Mouse (Mus musculus): Measurements from ENCODE around the gene Pak4. TPM values are rescaled to one million over a fixed set of nuclear protein-coding genes. Genes with fewer than 3 reads are reported as not detected.
"Not testable (repeated sequence)": the region's sequence is repeated elsewhere in the genome, so short reads cannot be mapped to it uniquely, and the experiment has no call there.

Pak4 gene
- total RNA-seq, 2 experiments from 2014 or later, result 8.6 to 8.8 TPM

DNA sequence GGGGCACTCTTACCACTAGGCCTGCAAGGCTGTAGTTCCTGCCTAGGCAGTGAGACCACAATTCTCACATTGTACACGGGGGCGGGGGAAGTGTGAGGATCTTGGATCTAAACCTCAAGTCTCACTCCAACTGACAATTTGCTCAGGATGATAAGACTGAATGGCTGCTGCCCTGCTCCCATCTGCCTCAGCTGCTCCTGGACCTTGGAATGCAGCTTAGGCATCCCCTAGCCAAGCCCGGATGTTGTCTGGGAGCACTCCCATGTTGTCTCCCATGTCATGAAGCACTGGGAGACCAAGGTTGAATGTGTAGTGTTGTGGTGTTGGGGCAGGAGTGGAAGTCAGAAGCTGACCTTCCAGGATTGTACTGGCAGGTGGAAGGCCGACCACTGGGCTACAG lies 30.4 kb downstream of the Pak4 start:
- no peak for DNase-seq (ENCODE audit: low spot score in 2 of 2)

DNA sequence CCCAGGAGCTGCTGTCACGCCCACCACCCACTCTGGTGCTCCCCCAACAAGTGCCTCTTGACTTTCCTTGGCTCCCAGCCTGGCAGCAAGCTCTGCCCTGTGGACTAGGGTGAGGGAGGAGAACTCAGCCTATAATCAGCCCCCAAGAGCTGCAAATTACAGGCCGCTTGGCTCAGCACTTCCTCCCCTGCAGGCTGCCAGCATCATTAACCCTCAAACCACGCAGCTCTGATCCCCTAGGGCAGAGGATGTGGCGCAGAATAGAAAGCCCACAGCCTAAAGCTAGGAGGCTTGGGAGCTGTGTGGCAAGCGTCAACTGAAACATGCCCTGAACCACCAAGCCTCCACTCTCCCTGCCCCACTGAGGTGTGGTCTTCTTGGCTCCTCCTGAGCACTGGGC lies 32.6 kb downstream of the Pak4 start:
- no peak for DNase-seq (ENCODE audit: low spot score in 2 of 2)

DNA sequence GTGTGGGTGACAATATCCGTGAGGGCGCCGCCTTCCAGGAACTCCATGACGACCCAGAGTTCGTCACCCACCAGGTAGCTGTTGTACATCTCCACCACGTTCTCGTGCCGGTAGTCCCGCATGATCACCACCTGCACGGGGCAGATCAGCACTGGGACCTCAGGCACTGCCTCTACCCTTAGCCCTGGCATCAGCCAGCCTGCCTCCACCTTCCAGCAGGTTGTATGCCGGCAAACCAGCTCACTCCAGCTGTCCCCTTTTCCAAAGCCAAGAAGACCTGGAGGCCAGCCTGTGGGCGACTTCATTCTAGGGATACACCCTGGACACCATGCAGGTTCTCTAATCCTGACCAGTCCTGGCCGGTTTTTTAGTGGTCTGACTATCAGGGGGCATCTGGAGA lies 35.0 kb downstream of the Pak4 start:
- no peak for DNase-seq (ENCODE audit: low spot score in 2 of 2)

DNA sequence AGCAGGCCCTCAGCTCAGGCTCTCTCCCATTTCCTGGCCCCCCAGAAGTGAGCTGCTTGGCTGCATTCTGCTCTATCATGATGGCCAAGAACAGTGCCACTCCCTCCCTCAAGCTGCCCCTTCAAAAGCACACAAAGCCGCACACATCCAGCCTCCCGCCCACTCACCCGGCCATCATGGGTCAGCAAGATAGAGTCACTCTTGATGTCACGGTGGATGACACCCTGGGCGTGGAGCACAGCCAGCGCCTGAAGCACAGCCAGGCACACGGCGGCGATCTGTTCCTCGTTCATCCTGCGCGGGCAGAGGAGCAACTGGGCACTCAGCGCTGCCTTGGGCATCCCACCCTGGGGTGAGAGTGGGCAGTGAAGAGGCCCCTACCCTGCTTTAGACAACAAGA lies 35.6 kb downstream of the Pak4 start:
- no peak for DNase-seq (ENCODE audit: low spot score in 2 of 2)

DNA sequence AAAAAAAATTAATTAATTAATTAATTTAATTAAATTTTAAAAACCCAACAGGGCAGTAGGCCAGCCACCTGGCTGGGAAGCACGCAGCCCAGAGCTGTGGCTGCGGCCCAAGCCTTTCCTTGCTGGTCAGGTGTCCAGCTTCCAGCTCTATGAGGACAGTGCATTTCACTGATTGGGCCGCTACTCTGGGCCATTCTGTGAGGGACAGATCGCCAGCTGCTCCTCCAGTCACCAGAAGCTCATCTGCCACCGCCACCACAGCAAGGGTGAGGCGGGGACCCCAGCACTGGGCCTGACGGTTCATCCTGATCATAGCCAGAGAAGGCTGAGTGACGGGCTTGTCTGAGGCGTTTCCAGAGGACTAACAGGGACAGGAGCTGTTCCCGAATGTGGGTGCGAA lies 36.0 kb downstream of the Pak4 start:
- DNase-seq (ENCODE audit: low spot score in 2 of 2), result no peak

DNA sequence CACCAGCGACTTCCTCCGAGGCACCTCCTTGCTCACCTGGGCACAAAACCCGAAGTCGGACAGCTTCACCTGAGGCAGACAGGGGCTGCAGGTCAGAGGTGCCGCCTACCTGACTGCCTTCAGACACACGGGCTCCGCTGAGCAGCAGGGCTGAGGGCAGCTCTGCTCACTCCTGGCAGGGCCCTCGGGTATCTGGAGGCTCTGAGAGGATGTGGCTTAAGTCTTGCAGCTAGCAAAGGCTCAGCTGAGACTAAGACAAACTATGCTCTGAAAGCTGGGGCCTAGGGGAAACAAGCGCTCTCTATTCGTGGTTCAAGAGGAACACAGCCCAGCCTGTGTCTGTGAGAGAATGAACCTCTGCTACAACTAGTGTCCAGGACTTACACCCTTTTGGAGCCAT lies 37.1 kb downstream of the Pak4 start:
- no peak for DNase-seq (ENCODE audit: low spot score in 2 of 2)

DNA sequence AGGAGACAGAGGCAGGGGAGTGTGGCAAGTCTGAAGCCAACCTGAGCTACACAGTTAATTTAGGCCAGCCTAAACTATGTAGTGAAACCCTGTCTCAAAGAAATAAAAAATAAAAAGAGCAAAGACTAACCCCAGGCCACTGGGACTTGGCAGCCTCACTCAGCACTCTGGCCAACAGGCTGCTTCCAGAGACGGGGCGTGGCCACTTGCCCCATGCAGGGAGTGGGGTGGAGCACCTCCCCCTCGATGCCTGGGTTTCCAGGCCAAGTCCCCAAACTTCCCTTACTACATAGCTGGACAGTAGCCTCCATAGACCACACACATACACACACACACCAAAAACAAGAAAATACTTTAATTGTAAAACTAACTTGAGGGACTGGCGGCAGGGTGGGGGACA lies 39.5 kb downstream of the Pak4 start:
- no peak for DNase-seq (ENCODE audit: low spot score in 2 of 2)

DNA sequence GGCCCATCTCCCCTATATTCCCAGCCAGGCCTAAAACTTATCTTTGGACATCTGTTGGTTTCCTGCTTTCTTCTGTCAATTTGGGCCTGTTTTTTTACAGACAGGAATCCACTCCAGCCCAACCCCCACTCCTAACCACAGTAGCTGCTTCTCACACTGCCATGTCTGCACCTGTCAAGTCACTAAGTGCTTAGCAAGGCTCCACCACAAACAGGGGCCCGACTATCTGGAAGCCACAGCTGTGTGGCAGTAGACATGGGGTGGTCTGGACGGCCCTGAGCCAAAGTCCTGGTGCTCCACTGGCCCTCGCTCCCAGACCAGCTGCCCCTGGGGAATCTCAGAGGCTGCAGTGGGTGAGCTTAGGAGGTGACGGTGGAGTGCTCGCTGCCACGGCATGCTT lies 40.3 kb downstream of the Pak4 start:
- no peak for DNase-seq (ENCODE audit: low spot score in 2 of 2)

DNA sequence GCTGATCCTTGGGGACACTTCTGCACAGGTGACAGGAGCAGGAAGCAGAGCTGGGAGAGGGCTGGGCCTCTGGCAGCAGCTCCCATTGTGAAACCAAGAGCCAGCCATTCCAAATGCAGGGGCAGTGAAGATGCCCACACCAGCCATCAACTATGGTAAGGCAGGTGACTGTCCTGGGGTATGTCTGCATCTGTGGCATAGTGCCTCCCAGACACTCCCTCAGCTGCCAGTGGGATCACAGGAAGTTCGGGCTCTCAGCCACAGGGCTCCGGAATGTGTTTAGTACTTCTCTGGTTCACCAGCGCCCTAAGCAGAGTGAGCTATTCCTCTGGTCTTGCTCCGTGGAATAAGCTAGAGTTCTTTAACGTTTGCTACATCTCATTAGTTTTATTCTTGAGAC lies 40.9 kb downstream of the Pak4 start:
- DNase-seq (ENCODE audit: low spot score in 2 of 2), result no peak

DNA sequence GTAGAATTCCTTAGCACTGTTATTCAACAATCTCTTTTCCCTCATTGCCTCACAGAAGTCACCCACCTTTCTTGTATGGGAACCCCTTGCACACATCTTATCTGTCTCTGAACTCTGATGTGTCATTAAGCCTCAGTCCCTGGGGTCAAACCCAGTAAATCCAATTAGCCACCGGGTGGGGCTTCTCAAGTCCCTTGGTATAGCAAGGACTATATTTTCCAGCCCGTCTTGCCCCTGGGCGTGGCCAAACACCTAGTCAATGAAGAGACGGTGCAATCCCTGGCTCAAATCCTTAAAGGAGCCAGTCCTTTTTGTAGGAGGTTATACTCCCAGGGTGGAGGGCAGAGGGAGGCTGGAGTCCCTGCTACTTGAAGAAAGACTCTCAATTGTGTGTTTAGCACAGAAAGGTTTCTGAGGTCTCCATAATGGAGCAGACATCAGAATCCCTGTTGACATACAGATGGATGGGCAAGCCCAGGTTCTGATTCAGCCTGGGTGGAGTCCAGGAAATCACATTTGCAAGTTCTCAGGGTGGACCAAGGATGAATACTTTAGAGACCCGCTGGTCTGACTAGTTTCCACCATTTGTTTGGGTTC lies 41.9 kb downstream of the Pak4 start:
- no peak for DNase-seq (ENCODE audit: low spot score in 2 of 2)

DNA sequence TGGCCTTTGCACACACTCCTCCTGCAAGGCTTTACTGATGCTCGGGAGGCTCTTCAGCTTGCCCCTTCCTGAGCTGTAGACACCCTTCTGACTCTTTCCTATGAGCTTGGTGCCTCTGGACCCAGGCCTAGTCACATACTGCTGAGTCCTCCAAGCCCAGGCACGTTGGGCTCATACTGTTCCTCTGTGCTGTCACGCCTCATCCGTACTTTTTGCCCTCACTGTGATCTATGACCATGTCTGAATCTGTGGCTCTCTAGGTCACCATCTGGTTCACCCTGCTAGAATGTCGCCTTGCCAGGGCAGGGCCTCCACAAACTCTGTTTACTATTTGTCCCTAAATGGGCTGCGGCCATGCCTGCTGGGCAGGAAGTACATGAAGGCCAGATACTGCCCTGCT lies 44.9 kb downstream of the Pak4 start:
- no peak for DNase-seq (ENCODE audit: low spot score in 2 of 2)

DNA sequence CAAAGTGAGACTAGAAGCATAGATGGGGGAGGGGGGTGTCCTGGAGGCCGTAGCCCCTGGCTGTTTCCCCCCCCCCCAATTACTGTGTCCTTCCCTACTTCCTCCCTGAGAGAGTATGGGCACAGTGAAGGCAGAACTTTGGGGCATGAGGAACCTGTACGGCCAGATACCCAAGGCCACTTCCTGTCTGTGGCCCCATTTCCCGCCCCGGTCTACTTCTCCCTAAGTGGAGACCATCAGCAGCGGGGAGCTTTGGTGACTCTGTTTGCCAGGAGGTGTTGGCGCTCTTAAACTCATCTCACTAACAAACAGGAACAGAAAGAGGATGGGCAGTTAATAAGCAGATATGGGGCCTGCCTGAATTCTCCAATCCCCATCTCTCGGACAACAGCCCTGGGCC lies 50.4 kb downstream of the Pak4 start:
- no peak for DNase-seq (ENCODE audit: low spot score in 2 of 2)

DNA sequence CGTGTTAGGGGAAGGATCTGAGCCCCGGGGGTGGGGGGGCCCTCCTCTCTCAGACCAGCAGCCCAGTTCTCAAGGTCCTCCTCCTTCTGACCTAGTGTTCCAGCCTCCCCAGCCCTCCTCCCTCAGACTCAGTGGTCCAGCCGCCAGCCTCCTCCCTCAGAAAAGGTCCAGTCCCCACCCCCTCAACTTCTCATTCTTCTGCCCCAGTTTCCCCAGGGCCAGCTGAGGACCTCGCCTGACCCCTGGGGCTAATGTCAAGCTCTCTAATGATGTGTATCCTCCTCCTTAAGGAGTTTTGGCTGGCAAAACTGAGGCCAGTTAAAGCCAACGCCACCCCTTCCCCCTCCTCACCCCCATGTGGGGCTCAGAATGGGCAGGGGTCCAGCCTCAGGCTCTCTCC lies 50.8 kb downstream of the Pak4 start, which contains the start of gene Nccrp1:
Gene Nccrp1 (minus strand): TSS at position 101 of the 400 bp plus-strand sequence.
- DNase-seq (ENCODE audit: low spot score in 2 of 2), result no peak

DNA sequence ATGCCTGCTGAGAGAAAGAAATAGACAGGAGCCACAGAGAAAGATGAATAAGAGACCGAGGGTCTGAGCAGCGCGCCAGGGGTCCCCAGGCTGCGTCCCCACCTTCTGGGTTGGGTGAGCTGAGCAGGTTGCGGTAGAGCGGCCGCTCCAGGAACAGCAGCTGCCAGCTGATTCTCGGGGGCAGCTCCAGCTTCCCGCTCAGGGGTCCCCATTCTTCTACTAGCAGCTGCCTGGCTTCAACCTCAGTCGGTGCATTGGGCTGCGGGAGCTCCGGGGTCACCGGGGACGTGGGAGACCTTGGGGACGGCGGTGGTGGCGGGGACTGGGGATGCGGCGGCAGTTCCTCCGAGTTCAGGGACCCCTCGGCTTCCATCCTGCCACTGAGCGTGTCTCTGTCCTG lies 51.3 kb downstream of the Pak4 start:
- DNase-seq (ENCODE audit: low spot score in 2 of 2), result no peak

DNA sequence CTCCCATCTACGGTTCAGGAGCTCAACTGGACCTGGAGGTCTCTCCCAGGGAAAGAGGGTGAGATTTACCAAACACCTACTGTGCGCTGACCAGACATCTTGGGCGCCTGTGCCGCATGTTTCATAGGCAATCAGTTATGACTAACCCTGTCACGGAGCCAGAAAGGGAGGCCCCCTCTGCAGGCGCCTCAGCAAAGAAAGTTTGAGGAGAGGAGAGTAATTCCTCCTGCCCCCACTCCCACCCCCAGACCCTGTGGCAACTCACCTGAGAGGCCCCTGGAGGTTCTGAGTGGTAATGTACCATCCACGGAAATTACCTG lies 52.1 kb downstream of the Pak4 start:
- no peak for DNase-seq (ENCODE audit: low spot score in 2 of 2)

DNA sequence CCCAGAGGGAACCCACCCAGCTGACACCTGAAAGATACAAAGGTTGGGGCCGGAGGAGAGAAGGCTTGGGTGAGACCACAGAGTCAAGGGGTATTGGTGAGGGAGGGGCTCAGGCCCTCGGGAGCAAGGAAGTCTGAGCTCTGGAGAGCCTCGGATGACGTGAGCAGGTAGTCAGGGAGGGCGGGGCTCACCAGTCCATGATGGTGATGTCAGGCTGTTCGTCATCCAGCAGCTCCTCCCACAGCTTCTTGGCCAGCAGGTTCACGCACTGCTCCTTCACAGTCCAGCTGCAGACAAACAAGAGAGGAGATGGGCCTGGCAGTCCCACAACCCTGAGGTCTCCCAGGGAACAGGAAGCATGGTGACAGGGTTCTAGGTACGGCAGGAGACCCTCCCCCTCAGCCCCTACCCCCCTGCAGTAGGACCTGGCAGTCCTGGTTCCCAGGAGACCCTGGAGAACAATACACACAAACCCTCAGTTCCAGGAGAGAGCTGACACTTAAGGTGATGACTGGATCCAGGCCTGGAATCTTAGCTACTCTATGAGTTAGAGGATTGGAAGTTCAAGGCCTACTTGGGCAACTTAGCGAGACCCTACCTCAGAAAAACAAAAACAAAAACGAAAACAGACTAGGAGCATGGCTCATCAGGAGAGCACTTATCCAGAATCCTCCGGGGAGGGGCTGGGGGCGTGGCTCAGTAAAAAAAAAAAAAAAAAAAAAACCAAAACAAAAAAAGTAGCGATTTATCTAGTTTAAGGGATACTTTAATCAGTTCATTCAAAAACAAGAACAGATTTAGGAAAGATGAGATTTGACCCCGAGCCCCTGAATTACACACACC lies 52.7 kb downstream of the Pak4 start:
- DNase-seq (ENCODE audit: low spot score in 2 of 2), result no peak

DNA sequence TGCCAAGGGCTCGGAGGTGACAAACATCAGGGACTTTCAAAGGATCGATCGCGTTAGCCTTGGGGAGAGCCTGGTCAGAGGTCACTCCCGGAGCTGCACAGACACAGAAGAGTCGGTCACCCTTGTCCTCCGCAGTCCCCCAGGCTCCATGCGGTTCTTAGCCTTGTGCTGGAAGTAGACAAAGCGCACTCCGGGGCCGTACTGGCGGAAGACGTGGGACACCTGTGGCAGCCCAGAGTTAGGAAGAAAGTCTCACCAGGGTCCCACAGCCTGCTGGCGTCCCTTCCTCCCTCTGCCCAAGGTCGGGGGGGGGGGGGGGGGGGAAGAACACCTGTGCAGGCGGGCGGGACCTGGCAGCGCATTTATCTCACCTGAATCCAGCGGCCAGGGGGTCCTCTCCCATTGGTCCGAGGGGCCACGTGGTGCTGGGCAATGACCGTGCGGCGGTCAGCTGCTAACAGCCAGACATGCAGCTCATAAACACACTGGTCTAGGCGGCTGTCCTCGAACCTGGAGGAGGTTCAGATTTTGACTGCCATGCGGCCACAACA lies 53.9 kb downstream of the Pak4 start:
- no peak for DNase-seq (ENCODE audit: low spot score in 2 of 2)

DNA sequence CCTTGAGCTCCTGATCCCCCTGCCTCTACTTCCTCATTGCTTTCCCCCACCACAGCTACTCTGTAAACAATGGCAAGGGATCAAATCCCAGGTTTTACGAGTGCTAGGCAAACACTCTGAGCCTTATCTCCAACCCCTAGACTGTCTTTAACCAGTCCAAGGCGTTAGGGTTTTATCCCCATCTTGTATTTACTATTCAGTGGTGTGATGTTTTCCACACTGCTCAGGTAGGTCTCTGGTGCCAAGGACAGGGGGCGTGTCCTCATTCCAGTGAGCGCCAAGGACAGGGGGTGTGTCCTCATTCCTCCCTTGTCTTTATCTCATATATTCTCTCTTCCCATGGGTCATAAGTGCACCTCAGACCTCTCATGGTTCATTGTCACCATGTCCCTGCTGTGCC lies 57.5 kb downstream of the Pak4 start, which contains the start of gene Sycn:
Gene Sycn (plus strand): TSS at position 360 of the 400 bp plus-strand sequence.
- DNase-seq (ENCODE audit: low spot score in 2 of 2), result no peak

DNA sequence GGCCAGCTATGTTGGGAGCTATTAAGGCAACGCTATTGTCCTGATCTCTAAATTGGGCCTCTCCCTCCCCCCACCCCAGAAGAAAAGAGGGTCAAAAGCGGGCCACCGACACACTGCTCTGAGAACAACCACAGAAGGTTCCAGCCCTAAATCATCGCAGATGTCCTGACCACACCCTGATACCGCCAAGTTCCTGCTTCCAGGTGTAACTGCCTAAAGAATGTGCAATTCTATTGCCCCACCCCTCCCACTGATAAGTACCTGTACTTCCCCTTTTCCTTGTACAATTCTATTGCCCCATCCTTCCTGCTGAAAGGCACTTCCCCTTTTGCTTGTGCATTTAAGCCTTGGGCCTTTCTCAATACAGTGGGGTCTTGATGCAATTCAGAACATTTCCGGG lies 59.1 kb downstream of the Pak4 start:
- not testable (repeated sequence) for DNase-seq (ENCODE audit: low spot score in 2 of 2)

DNA sequence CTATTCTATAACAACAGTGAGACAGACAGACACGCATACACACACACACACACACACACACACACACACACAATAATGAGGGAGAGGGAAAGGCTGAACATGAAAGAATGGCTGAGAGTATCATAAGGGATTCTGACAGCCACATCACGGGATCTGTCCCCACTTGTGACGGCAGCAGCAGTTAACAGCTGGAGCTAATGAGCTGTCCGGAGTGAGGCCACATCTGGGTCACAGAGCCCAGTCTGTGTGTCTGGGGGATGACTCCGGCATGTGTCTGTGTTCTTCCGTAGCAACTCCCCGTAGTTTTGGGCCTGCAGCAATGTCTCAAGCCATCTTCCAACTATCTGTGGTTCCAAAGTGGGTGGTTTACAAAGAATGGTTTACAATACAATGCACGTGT lies 66.0 kb downstream of the Pak4 start:
- DNase-seq (ENCODE audit: low spot score in 2 of 2), result no peak

DNA sequence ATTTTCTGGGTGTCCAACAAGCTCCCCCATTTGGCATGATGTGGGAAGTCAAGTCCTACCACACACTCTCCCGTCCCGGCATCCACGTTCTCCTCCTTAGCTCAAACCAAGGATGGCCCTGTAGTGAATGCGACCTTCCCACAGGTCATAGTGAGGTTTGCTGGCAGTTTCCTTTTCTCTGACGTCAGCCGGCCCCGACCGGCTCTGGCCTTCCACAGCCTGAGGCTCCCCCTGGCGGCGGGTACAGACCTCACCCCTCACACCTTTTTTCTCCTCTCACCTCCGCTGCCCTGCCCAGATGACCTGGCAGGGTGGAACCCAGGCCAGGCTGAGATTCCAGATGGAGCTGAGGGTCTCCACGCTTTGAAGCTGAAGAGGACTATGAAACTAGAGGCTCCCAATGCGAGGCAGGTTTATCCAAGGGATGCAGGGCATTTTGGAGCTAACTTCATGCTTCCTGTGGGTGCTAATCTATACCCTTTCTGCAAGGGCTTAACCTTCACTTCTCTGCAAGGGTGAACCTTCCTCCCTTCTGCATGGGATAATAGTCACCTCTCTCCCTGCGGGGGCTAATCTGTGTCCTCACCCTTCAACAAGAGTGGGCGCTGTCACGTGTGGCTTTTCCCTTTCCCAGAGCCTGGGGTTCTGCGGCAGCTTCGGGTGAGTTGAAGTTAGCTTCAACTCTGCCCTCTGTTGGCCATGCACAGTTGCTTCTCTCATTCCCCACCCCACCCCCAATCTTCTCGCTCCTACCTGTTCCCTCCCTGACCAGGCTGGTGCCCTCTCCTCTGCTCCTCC lies 69.9 kb downstream of the Pak4 start:
- peak; percentile 65 to 76 for DNase-seq (ENCODE audit: low spot score in 2 of 2)

DNA sequence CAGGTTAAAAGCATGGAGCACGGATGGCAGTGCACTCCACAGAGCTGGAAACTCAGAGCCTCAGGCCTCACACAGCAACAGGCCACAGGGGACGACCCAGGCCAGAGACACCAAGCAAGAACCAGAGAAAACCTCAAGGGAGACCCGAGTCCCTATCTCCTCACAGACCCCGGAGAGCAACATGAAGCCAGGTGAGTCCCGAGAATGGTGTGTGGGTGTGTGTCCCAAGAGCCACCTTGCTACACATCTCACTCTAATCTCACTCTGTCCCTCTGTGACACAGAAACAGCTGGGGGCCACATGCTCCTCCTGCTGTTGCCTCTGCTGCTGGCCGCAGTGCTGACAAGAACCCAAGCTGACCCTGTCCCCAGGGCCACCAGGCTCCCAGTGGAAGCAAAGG lies 75.4 kb downstream of the Pak4 start, which contains the start of gene Ifnl3:
Gene Ifnl3 (plus strand): TSS at position 301 of the 400 bp plus-strand sequence.
- not testable (repeated sequence) for DNase-seq (ENCODE audit: low spot score in 2 of 2)

Measured in left cerebral cortex, adult 18-20 months (tissue).